Mouse (Mus musculus) brown adipose tissue, adult 24 weeks (tissue): ENCODE results near the gene Ddx56. TPM values are rescaled to one million over a fixed set of nuclear protein-coding genes. Genes with fewer than 3 reads are reported as not detected.
"Not testable (repeated sequence)": the region's sequence is repeated elsewhere in the genome, so short reads cannot be mapped to it uniquely, and the experiment has no call there.

Experiments used
- H3K27ac ChIP-seq: fragments of 200-500 bp; replicated peaks from 2 replicates; pipeline ENCODE4 v1.5.1; 2012; ENCODE audit warnings: low read depth, mild to moderate bottlenecking, low read length
- H3K4me1 ChIP-seq: fragments of 200-500 bp; 2 replicates; pipeline ENCODE4 v1.6.1; 2012; ENCODE audit warnings: low read length, mixed read lengths; ENCODE audit not compliant: control insufficient read depth, insufficient read depth, insufficient read length
- H3K4me3 ChIP-seq: fragments of 200-500 bp; 2 replicates; pipeline ENCODE4 v1.5.1; 2012; ENCODE audit warnings: low read depth, mild to moderate bottlenecking, low read length, moderate library complexity; ENCODE audit not compliant: insufficient read depth
- polyA plus RNA-seq: library from polyadenylated mRNA; stranded (reverse); fragments of >200 nt; gene quantifications from 2 replicates; pipeline ENCODE4 v1.2.4, GENCODE M21; 2012; ENCODE audit not compliant: missing spikeins, insufficient read depth, insufficient read length

The Ddx56 gene
- polyA plus RNA-seq, 1 experiment, result 14.2 TPM

DNA sequence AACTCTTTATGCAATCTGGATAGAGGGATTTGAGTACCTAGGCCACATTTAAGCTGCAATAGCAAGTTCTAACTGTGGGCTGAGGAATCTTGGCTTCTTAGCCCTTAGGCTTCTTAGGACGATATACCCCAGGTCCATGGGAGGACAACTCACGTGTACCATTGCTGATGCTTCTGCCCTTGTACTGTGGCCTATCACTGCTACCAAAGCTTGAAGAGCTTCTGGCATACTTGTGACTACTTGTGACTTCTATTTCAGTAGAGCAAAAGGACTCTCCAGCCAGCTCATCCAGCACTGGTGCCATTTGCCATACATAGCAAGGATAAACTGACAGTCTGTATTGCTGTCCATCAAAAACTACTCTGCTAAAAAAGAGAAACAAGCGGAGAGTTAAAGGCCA is 22.6 kb upstream of the Ddx56 start:
- 0 out of 2 replicates have a peak, but pooled peaks cover 2% of the 10 kb centered on the region for H3K4me1 ChIP-seq
- H3K27ac ChIP-seq, result no peak overlapping the region

DNA sequence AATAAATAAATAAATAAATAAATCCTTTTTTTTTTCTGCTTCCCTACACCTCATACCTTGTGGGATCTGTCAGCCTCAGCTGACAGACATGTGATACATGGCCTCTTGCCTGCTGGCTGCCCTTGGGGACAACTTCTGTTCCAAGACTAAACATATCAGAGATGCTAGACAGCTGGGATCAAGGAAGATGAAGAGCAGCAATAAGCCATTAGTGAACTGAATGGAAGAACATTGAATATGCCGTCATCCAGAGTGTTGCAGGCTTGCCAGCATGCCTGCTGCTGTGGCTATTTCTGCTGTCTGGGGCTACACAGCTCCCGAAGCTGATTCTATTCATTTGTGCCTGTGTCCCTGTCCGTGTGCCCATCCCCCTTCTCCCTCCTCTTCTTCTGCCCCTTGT is 15.4 kb upstream of the Ddx56 start:
- H3K4me1 ChIP-seq, result no peaks in the 10 kb centered on the region
- no peak overlapping the region for H3K27ac ChIP-seq

More for the DNA sequence above, 22.6 kb upstream of the Ddx56 start:
- H3K4me3 ChIP-seq, result no peak overlapping the region

DNA sequence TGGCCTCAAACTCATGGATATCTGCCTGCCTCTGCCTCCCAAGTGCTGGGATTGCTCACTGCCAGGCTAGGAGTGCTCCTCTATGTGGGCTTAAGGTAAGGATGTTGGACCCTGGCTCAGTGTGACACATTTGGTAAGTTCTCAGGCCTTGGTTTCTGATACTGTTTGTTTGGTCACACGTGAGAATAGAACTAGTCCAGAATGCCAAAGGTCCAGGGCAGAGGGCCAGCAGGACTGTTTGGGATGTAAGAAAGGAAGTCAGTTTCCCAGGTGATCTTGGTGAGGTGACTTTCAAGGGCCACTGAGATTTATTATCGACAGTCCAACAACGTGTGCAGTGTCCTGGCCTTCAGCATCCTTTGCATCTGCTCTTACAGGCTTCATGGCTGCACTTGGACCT is 8.9 kb upstream of the Ddx56 start:
- Histone ChIP-seq H3K4me3 (no peak overlapping the region), H3K27ac (no peak overlapping the region)

More for the DNA sequence above, 15.4 kb upstream of the Ddx56 start:
- no peak overlapping the region for H3K4me3 ChIP-seq

DNA sequence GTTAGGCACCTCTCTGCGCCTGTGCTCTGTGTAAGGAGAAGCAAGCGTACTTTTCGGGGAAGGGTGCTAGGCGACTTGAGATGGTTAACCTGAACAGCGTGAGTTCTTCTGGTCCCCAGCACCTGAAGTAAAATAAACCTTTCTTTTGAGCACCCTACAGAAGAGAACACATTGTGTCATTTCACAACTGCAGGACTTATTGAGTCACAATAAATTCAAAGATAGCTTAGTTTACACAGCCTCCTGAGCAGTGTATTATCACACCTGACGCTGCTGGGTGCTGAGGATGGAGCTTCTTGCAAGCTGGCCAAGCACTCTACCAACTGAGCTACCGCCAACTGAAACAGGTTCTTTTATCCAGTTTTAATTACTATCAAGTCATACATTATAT is 7.5 kb upstream of the Ddx56 start:
- peak overlapping the region; percentile 56; the same call in 1 of the 2 replicates for H3K27ac ChIP-seq
- H3K4me1 ChIP-seq, result peaks cover 6% of the 10 kb centered on the region
- peak overlapping the region; percentile 40 for H3K4me3 ChIP-seq

More for the DNA sequence above, 8.9 kb upstream of the Ddx56 start:
- peaks cover 6% of the 10 kb centered on the region for H3K4me1 ChIP-seq

DNA sequence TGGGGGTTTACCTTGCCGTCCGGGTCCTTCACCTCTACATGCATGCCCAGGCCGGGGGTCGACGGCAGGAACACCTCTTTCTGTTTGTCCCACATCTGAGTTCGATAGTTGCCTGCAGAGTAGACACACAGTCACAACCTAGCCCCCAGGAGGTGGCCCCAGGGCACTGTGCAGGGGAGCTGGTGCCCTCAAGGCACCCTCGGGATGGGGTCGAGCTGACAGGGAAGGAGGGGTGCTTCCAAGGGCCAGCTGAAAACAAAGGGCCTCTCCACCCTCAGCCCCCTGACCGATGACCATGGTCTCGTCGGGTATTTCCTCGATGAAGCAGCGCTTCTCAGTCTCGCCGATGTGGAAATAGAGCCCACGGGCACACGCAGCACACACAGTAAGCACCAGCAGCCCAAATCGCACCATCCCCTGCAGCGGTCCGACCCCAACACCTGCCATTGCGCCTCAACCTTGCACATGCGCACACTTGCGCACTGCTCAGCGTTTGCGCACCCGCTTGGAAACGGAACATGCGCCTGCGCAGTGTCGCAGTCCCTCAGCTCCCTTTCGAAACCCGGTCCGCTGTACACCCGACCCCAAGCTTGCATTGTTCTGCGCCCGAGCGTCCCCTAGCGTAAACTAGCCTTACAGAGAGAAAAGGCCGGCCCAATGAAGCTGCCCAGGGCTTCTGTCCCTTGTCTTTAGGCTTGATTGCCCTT is 7.0 kb upstream of the Ddx56 start, which contains the start of gene Tmed4:
Gene Tmed4 (minus strand): TSS at position 484 of the 707 bp plus-strand sequence.
- Histone ChIP-seq H3K27ac (peak within 1 kb of the TSS; percentile 56; the same call in 1 of the 2 replicates), H3K4me1 (peaks cover 6% of the 10 kb centered on the region), H3K4me3 (peak within 1 kb of the TSS; percentile 69)

DNA sequence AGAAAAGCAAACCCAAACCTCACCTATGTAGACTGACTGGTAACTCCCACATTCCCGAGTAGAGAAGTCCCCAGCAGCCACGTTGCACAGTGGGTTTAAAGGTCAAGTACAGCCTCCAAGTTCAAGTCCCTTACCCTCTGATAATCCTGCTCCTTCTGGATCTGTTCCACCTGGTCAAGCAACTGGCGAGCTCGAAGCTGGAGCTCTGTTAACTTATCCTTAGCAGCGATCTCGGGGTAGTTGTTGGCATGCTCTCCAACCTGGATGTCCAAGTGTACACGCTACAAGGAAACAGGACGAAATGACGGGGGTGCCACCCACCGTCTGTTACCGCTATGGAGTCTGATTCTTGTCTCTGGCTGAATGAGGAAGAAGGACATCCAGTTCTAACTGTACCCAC is 6.0 kb upstream of the Ddx56 start:
- Histone ChIP-seq H3K4me3 (peak overlapping the region; percentile 69), H3K27ac (no peak overlapping the region)

DNA sequence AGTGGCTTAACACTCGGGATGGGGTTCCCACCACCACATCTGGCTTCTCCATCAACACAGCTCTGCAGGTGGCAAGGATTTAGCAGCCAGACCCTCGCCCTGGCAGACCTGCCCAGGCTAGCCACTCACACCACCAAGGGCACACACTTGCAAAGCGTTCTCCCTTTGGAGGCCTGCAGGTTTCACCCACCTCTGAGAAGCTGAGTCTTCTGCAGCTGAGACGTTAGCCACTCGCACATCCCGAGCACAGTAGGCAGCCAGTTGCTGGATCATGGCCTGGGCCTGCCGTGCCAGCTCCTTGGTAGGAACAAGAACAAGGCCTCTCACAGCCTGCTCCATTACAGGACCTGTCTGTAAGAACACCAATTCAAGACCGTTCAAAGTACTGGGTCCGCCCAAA is 951 bp downstream of the Ddx56 start:
- Histone ChIP-seq H3K4me1 (peaks cover 5% of the 10 kb centered on the region; the same call in 1 of the 2 replicates), H3K4me3 (peak overlapping the region; percentile 82), H3K27ac (no peak overlapping the region)

More for the DNA sequence above, 6.0 kb upstream of the Ddx56 start:
- peaks cover 6% of the 10 kb centered on the region for H3K4me1 ChIP-seq

DNA sequence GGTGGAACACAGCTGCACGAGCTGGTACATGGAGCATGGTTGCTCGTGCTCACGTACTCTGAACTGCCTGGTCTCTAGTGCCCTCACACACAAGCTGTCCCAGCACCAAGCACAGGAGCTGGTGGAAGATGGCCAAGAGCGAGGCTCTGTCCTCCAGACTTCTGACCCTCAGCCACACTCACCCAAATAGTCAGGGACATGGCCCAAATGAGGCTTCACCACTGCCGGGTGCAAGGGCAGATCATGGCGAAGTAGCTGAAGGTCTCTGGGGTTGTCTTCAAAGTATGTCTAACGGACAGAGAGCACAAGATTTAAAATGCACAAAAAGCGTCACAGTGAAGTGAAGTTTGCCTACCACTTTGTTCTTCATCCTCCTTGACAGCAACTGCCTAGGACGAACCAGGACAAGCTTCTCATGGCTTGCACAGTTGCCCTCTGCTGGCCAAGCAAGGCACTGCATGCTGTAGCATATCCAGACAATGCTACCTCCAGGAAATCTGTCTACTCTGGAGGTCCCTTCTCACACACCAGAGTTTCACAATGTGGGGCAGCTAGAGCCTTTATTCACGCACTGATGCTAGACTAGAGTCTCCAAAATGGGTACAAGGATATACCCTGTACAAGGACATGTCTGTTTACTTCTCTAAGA is 6.0 kb downstream of the Ddx56 start:
- Histone ChIP-seq H3K4me1 (peaks cover 1% of the 10 kb centered on the region; the same call in 1 of the 2 replicates), H3K4me3 (no peak overlapping the region), H3K27ac (no peak overlapping the region)

DNA sequence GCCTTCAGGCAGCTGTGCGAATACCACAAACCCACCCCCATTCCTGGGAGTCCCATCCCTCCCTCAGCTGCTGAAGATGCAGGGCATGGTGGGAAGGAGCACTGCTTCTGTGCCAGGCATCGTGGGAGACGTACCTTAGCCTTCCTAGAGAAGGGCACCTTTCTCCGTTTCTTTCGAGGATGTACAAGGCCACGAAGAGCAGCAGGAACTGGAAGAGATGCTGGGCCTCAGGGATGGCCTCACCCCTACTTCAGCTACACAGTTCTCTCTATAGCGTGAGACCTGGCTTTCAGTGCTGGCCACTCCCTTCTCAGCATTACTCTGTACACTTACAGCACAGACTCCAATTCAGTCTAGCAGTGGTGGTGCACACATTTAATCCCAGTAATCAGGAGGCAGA is 8.2 kb downstream of the Ddx56 start:
- H3K27ac ChIP-seq, result no peak overlapping the region
- H3K4me3 ChIP-seq, result no peak overlapping the region
- H3K4me1 ChIP-seq, result no peaks in the 10 kb centered on the region

DNA sequence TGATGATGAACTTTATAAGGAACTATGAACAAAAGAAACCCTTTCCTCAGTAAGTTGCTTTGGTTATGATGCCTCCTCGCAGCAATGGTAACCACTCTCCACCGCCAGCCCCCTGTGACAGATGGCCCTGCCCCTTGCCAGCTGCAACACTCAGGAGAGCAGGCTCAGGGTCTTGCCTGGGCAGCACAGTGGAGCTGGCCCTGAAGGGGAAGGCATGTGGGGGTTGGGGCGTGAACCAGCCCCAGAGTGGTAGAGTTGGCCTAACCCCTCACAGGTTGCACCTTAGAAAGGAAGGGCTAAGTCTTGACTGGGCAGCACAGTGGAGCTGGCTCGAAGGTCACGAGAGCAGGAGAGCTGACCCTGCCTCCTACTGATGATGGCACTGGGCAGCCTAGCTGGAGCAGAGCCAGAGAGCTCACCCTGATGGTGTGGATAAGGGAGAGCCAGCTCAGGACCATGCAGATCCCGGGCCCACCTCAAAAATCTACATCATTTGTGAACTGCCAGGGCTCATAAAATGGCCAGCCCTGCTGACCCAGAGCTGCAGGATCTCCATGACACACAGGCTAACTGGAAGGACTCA is 11.0 kb downstream of the Ddx56 start:
- Histone ChIP-seq H3K27ac (no peak overlapping the region), H3K4me1 (no peaks in the 10 kb centered on the region), H3K4me3 (no peak overlapping the region)

DNA sequence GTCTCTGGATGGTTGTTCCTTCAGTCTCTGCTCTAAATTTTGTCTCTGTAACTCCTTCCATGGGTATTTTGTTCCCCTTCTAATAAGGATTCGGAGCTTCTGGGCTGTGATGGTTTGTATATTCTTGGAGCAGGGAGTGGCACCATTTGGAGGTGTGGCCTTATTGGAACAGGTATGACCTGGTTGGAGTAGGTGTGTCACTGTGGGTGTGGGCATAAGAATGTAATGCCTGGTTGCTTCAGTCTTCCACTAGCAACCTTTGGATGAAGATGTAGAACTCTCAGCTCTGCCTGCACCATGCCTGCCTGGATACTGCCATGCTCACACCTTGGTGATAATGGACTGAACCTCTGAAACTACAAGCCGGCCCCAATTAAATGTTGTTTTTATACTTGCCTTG is 13.0 kb downstream of the Ddx56 start:
- H3K4me3 ChIP-seq, H3K4me1 ChIP-seq, H3K27ac ChIP-seq: not testable (repeated sequence)

DNA sequence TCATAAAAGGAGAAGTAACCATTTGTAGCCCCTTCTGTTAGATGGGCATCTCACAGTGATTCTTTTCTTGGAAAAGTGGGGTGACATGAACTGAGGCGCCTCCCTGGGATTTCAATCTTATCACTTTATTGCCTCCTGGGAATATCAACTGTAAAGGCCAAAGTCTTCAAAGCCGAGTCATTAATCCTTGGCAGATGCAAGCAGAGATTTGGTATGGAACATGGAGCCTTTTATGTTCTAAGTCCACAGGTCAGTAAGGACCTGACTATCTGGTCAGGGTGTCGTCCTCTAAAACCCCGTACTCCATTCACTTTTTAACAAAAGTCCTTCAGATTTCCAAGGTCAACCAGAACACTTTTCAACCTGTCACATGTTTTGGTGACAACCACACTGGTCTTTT is 14.7 kb downstream of the Ddx56 start:
- Histone ChIP-seq H3K27ac (no peak overlapping the region), H3K4me3 (no peak overlapping the region), H3K4me1 (no peaks in the 10 kb centered on the region)

DNA sequence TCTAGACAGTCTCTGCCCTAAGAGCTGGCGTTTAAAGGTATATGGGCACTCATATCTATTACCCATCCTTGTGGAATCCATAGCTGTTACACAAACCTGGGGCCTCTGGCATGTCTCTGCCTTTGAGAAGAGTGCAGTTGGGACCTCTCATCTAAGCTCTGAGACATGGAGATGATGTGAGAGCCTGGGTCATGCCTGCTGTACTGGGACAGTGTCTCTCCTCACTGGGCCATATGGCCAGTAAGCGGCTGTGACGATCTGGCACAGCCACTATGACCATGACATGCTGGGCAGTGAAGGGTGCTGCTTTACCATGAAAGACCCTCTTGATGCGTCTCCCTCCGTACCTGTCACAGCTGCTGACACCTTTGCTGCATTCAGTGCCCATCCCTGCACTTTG is 15.3 kb downstream of the Ddx56 start:
- no peak overlapping the region for H3K27ac ChIP-seq
- H3K4me3 ChIP-seq, result no peak overlapping the region
- no peaks in the 10 kb centered on the region for H3K4me1 ChIP-seq

DNA sequence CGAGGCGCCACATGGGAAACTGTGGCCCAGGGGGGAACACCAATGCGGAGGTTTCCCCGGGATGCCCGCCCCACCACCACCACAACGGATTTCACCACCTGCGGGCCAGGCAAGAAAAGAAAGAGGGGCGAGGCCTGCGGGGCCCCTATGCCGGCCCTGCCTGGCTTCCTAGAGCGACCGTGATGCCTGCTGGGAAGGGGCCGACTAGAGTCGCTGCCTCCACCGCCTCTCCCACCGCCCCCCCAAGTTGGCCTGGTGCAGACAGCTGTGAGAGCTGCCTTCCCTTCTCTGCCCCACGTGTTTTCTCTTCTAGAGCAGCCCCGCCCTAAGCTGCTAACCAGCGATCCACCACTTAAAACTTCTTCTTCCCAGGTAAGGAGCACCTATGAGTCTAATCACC is 22.9 kb downstream of the Ddx56 start:
- Histone ChIP-seq H3K4me3 (no peak overlapping the region), H3K4me1 (no peaks in the 10 kb centered on the region), H3K27ac (no peak overlapping the region)

DNA sequence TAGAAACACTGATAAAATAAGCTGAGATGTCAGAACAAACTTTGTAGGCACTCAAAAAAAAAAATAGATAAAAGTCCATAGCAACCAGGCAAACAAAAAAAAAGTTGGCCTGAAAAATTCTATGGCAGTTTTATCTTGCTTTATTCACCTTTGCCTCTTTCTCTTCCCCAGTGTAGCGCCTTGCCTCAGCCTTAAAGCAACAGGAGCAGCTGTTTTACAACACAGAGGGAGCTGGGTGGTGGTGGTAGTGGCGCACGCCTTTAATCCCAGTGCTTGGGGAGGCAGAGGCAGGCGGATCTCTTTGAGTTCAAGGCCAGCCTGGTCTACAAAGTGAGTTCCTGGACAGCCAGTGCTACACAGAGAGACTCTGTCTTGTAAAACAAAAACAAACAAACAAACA is 34.5 kb downstream of the Ddx56 start:
- Histone ChIP-seq H3K4me1 (no peaks in the 10 kb centered on the region), H3K27ac (no peak overlapping the region), H3K4me3 (no peak overlapping the region)
